Mouse (Mus musculus) heart, adult 2 months (tissue): ENCODE measurements around the gene Ggcx. TPM values are rescaled to one million over a fixed set of nuclear protein-coding genes. Genes with fewer than 3 reads are reported as not detected.

Experiments
- DNase-seq, 2 experiments: peaks; one replicate each; pipeline ENCODE4 v3.0.0; 2021
- H3K27ac ChIP-seq: fragments of 200-600 bp; 2 replicates; pipeline ENCODE4 v1.8.1; 2022
- H3K27me3 ChIP-seq: fragments of 200-500 bp; 2 replicates; pipeline ENCODE4 v1.6.1; 2012; ENCODE audit warnings: mild to moderate bottlenecking, low read length, inconsistent platforms, mixed read lengths; ENCODE audit not compliant: control insufficient read depth, insufficient read depth
- H3K36me3 ChIP-seq: fragments of 200-500 bp; 2 replicates; pipeline ENCODE4 v1.6.1; 2012; ENCODE audit warnings: low read length, inconsistent platforms; ENCODE audit not compliant: control insufficient read depth, insufficient read depth
- H3K4me1 ChIP-seq: fragments of 200-500 bp; 2 replicates; pipeline ENCODE4 v1.6.1; 2011; ENCODE audit warnings: low read length; ENCODE audit not compliant: control insufficient read depth, insufficient read depth
- H3K4me3 ChIP-seq: fragments of 200-600 bp; 2 replicates; pipeline ENCODE4 v1.8.1; 2022
- H3K79me2 ChIP-seq: fragments of 200-500 bp; replicated peaks from 2 replicates; pipeline ENCODE4 v1.6.1; 2012; ENCODE audit warnings: mild to moderate bottlenecking, inconsistent platforms, low read length, moderate library complexity, mixed read lengths; ENCODE audit not compliant: control insufficient read depth, insufficient read depth
- H3K9ac ChIP-seq: fragments of 200-500 bp; 2 replicates; pipeline ENCODE4 v1.6.1; 2012; ENCODE audit warnings: low read depth, mild to moderate bottlenecking, control low read depth, inconsistent platforms, low read length, mixed read lengths
- CTCF ChIP-seq: fragments of 200-600 bp; IDR thresholded peaks from 2 replicates; pipeline ENCODE4 v1.8.1; 2022; ENCODE audit warnings: antibody characterized with exemption, mild to moderate bottlenecking, moderate library complexity
- EP300 ChIP-seq: fragments of 200-500 bp; IDR thresholded peaks from 2 replicates; pipeline ENCODE4 v1.6.1; 2011; ENCODE audit warnings: low read depth, low read length, control low read depth; ENCODE audit not compliant: insufficient read depth
- POLR2A ChIP-seq: fragments of 200-500 bp; IDR thresholded peaks from 2 replicates; pipeline ENCODE4 v1.6.1; 2011; ENCODE audit warnings: mild to moderate bottlenecking, low read depth, low read length, control low read depth; ENCODE audit not compliant: insufficient read depth
- WGBS: fragments of 180-500 bp; shearing (Covaris S2); methylation state at CpG from one replicate; pipeline ENCODE4 v1.1.7; 2018; 5-methylcytosine and 5-hydroxymethylcytosine counted together
- intact Hi-C: fragments of 180-260 bp; cut with DNase I; formaldehyde crosslinking; loops from one replicate; pipeline ENCODE4 v1.15.1; 2025
- polyA plus RNA-seq: library from polyadenylated mRNA; depleted of rRNA; stranded (reverse); fragments of >200 nt; gene quantifications from 2 replicates; pipeline ENCODE4 v1.2.3, GENCODE M21; 2012
- total RNA-seq, 2 experiments: library from RNA; stranded (reverse); gene quantifications; 2 replicates each; pipeline ENCODE4 v1.2.3; 2021

Gene Ggcx
- total and polyA plus RNA-seq, 3 experiments = 19.3 to 32.5 (median 30.4) TPM

DNA sequence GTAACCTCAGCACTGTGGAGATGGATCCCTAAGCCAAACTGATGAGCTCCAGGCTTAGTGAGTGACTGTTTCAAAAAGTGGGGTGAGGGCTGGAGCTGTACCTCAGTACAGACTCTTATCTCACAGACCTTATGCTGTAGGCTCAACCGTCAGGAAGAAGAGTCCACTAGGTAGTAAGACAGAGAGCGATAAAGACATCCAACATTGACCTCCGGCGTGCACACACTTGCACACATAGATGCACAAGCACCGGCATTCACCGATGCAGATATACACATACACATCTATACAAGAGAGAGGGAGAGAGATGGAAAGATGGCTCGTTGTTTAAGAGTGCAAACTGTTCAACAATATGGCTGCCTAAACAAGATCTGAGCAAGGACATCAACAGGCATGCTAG, 30.2 kb upstream of the Ggcx start:
- Histone ChIP-seq H3K4me1 (peaks cover 8% of the 10 kb centered on the region), H3K36me3 (no peaks in the 10 kb centered on the region), H3K27ac (no peak overlapping the region), H3K79me2 (no peaks in the 10 kb centered on the region), H3K9ac (no peak overlapping the region), H3K4me3 (no peak overlapping the region), H3K27me3 (no peaks in the 10 kb centered on the region)
- no peak for DNase-seq
- WGBS = 96% methylated on average over 7 of the region's 7 CpGs
- intact Hi-C loops = no loop called here
- TF ChIP-seq CTCF = no peak
- no peak for TF ChIP-seq POLR2A
- no peak for TF ChIP-seq EP300

DNA sequence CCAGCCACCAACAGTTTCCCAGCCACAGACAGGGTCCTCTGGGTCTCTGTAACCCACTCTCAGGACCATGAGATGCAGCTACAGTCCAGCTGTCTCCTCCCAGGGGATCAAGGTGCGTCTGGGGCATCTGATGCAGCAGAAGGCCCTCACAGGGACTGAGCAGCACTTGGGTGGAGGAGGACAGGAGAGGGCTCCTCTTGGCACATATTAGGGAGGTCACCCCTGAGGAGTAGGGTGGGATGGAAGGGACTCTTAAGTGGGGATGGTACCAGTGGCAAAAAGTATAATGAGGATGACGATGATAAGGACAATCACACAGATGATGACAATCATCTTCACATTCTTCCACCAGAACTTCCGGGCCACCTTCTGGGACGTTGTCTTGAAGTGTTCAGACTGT, 28.9 kb upstream of the Ggcx start:
- peaks cover 9% of the 10 kb centered on the region for H3K4me1 ChIP-seq
- H3K79me2 ChIP-seq = no peaks in the 10 kb centered on the region
- H3K9ac ChIP-seq = no peak overlapping the region
- H3K27me3 ChIP-seq = no peaks in the 10 kb centered on the region
- no peak overlapping the region for H3K4me3 ChIP-seq
- DNase-seq = no peak
- TF ChIP-seq CTCF = no peak
- TF ChIP-seq EP300 = no peak
- no peak for TF ChIP-seq POLR2A
- WGBS = 60% methylated on average over 4 of the region's 4 CpGs
- no peak overlapping the region for H3K27ac ChIP-seq
- no peaks in the 10 kb centered on the region for H3K36me3 ChIP-seq
- intact Hi-C loops = no loop called here

DNA sequence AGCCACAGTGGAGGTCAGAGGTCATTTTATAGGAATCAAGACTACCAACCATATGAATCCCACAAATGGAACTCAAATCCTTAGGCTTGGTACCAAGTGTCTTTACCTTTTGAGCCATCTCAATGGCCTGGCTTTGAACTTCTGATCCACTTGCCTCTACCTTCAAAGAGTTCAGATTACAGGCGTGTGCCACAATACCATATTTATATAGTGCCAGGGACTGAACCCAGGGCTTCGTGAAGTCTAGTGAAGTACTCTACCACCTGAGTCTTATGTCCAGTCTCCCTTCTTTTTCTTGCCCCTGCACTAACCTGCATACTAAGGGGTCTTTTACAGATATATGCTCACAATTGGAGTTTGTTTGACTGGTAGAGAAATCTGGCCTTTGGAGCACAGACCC, 27.5 kb upstream of the Ggcx start:
- intact Hi-C loops = no loop called here
- H3K4me1 ChIP-seq = peaks cover 6% of the 10 kb centered on the region
- H3K27ac ChIP-seq = no peak overlapping the region
- DNase-seq = no peak
- no peak overlapping the region for H3K9ac ChIP-seq
- TF ChIP-seq EP300 = no peak
- TF ChIP-seq POLR2A = no peak
- TF ChIP-seq CTCF = no peak
- 97% methylated on average over 2 of the region's 2 CpGs for WGBS
- H3K27me3 ChIP-seq = no peaks in the 10 kb centered on the region
- no peak overlapping the region for H3K4me3 ChIP-seq
- no peaks in the 10 kb centered on the region for H3K36me3 ChIP-seq
- no peaks in the 10 kb centered on the region for H3K79me2 ChIP-seq

DNA sequence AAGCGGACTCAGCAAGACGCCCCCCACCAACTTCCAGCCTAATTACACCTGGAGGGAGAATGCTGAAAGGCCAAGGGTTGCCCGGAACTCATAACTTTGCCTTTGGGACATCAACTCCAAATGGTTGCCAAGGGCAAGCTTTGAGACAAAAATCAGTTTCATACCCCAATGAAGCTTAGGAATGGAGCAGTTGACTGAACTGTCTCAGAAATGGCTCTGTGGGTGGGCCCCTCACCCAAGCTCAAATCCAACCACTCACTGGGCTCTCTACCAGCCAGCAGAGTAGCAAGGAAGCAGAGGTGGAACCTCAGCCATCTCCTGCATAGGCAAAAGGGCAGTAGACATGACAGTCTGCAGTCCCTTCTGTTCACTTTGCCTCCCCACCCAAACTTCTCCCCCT, 26.3 kb upstream of the Ggcx start:
- no peak for DNase-seq
- 92% methylated on average over 3 of the region's 3 CpGs for WGBS

DNA sequence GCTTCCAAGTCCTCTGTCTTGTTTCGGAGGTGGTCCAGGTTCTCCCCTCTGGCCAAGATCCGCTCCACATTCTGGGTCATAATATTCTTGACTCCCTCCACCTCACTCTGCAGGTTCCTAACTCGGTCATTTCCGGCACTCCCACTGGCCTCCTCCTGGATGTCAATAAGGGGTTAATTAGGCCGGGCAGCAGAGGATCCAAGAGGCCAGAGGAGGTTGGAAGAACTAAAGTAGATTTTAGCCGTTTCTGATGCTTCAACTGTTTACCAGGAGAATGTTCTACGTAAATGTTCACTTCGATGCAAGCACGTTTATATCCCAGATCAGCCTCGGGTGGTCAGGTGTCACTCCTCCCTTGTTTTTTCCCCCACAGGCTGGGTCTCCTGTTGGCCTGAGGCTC, 25.8 kb upstream of the Ggcx start:
- no peaks in the 10 kb centered on the region for H3K79me2 ChIP-seq
- intact Hi-C loops = no loop called here
- 71% methylated on average over 10 of the region's 10 CpGs for WGBS
- DNase-seq = no peak
- no peak overlapping the region for H3K9ac ChIP-seq
- no peak overlapping the region for H3K4me3 ChIP-seq
- TF ChIP-seq EP300 = no peak
- H3K27me3 ChIP-seq = no peaks in the 10 kb centered on the region
- no peak overlapping the region; the same call in 1 of the 2 replicates for H3K27ac ChIP-seq
- H3K36me3 ChIP-seq = no peaks in the 10 kb centered on the region
- H3K4me1 ChIP-seq = peaks cover 6% of the 10 kb centered on the region

More for the DNA sequence above, 26.3 kb upstream of the Ggcx start:
- Histone ChIP-seq H3K36me3 (no peaks in the 10 kb centered on the region), H3K79me2 (no peaks in the 10 kb centered on the region), H3K27ac (no peak overlapping the region), H3K27me3 (no peaks in the 10 kb centered on the region), H3K4me1 (peaks cover 8% of the 10 kb centered on the region), H3K4me3 (no peak overlapping the region), H3K9ac (no peak overlapping the region)
- intact Hi-C loops = no loop called here
- no peak for TF ChIP-seq EP300
- TF ChIP-seq POLR2A = no peak

DNA sequence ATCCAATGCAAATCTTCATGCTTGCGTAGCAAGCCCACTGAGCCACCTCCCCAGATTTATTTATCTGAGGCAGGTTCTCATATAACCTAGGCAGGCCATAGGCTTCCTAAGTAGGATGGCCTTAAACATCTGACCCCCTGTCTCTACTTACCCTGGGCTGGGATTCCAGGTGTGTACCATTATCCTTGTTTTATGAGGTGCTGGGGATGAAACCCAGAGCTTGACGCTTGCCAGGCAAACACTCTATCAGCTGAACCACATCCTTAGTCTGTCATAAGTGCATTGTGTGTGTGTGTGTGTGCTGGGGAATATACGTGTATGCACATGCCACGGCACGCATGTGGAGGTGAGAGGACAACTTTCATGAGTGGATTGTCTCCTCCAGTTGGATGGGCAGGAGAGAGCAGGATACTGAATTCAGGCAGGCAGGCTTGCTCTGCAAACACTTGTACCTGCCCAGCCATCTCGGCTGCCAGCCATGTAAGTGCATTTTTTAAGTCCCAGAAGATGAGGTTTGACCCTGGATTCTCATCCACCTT, 25.2 kb upstream of the Ggcx start:
- Histone ChIP-seq H3K27ac (peak overlapping the region; percentile 92), H3K36me3 (no peaks in the 10 kb centered on the region), H3K79me2 (no peaks in the 10 kb centered on the region), H3K4me3 (no peak overlapping the region; the same call in 1 of the 2 replicates), H3K9ac (no peak overlapping the region), H3K4me1 (peaks cover 5% of the 10 kb centered on the region), H3K27me3 (no peaks in the 10 kb centered on the region)
- no peak for DNase-seq
- 72% methylated on average over 6 of the region's 6 CpGs for WGBS
- intact Hi-C loops = no loop called here
- TF ChIP-seq EP300 (no peak), CTCF (no peak), POLR2A (no peak)
